Mouse (Mus musculus): ENCODE measurements around the gene Sdk2. TPM values are rescaled to one million over a fixed set of nuclear protein-coding genes. Genes with fewer than 3 reads are reported as not detected.

Gene Sdk2
- polyA plus RNA-seq, 1 experiment from 2014 or later = 3.0 TPM

DNA sequence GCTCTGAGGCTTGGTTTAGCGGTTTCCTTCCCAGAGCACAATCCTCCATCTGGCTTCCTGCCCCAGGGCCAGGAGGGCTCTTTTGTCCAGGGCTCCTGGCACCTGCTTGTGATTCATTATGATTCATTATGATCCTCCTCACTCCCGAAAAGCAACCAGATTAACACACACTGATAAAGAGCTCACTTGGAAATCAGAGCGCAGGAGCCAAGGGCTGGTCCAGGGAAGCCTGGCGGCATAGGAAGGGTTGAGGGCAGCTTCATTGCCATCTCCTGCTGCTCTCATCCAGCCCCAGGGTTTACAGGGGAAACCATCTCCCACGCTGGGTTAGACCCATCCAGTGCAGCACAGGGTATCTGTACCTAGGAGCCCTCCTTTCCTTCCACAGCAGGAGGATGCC lies 143.7 kb downstream of the Sdk2 start:
- ATAC-seq = peak; percentile 45; the same call in 1 of the 2 replicates
- Histone ChIP-seq H3K36me3 (ENCODE audit: control insufficient read depth, insufficient read depth, low read length) (no peaks in the 10 kb centered on the region), H3K9me3 (replicated peaks; ENCODE audit: control insufficient read depth, low read length, poor library complexity, severe bottlenecking) (no peaks in the 10 kb centered on the region), H3K27ac (ENCODE audit: low read length) (no peak overlapping the region), H3K4me3 (ENCODE audit: low read depth, low read length) (no peak overlapping the region), H3K4me2 (ENCODE audit: low read length) (no peak overlapping the region), H3K4me1 (ENCODE audit: control insufficient read depth, insufficient read depth, low read length) (peaks cover 7% of the 10 kb centered on the region; the same call in 1 of the 2 replicates), H3K9ac (ENCODE audit: low read depth, low read length) (no peak overlapping the region), H3K27me3 (ENCODE audit: control insufficient read depth, insufficient read depth, low read depth, low read length) (no peaks in the 10 kb centered on the region)
- WGBS = 15% methylated on average over 5 of the region's 5 CpGs

DNA sequence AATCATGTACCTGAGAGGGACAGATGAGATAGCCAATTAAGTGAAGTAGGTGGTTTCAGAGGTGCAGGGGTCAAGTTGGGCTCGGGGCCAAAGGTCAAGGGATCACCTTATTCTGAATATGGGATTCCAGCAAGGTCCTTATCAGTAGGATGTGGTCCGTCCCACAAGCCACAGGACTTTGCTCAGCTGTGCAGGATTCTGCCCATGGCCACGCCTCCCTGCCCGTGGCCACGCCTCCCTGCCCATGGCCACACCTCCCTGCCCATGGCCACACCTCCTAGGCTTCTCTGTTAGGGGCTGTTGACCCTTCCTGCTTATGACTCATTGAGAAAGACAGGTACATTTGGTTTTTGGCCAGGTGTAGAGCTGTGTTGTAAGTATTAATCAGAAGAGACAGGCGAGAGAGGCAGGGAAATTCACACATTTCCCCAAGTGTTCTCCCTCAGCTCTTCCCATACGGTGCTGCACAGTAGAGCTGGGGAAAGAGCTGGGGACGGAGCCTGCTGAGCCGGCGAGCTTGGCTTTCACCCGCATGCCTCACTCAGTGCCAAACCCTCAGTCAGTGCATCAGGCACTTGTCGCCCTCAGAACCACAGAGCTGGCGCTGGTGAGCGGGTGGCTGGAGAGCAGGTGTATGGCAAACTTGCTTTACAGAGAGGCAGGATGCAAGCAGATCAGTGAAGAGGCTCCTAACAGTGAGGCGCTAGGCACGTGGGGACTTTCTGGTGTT lies 163.6 kb downstream of the Sdk2 start:
- no peak for ATAC-seq
- 83% methylated on average over 16 of the region's 16 CpGs for WGBS

DNA sequence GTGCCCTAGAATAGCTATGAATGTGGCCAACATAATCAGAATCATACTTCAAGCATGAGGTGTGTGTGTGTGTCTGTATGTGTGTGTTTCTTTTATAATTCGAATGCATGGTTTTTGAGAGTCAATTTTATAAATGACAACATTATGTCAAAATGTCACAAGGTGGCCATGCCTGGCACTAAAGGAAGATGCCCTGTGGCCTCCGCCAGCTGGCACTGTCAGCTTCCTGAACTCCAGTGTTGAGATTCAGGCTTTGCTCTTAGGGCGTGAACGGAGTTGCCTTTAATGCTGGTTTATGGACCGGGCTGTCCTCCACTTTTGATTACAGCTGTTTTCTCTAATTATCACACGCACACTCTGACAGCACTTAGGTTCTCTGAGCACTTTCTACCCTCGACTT lies 164.9 kb downstream of the Sdk2 start:
- Histone ChIP-seq H3K9me3 (replicated peaks; ENCODE audit: control insufficient read depth, low read length, poor library complexity, severe bottlenecking) (no peaks in the 10 kb centered on the region), H3K4me3 (ENCODE audit: low read depth, low read length) (no peak overlapping the region), H3K27me3 (ENCODE audit: control insufficient read depth, insufficient read depth, low read depth, low read length) (no peaks in the 10 kb centered on the region), H3K36me3 (ENCODE audit: control insufficient read depth, insufficient read depth, low read length) (no peaks in the 10 kb centered on the region), H3K4me2 (ENCODE audit: low read length) (no peak overlapping the region), H3K27ac (ENCODE audit: low read length) (no peak overlapping the region), H3K9ac (ENCODE audit: low read depth, low read length) (no peak overlapping the region), H3K4me1 (ENCODE audit: control insufficient read depth, insufficient read depth, low read length) (no peaks in the 10 kb centered on the region)
- WGBS = 87% methylated on average over 7 of the region's 7 CpGs
- no peak for ATAC-seq

More for the DNA sequence above, 163.6 kb downstream of the Sdk2 start:
- Histone ChIP-seq H3K27ac (ENCODE audit: low read length) (no peak overlapping the region), H3K9me3 (replicated peaks; ENCODE audit: control insufficient read depth, low read length, poor library complexity, severe bottlenecking) (no peaks in the 10 kb centered on the region), H3K4me1 (ENCODE audit: control insufficient read depth, insufficient read depth, low read length) (no peaks in the 10 kb centered on the region), H3K9ac (ENCODE audit: low read depth, low read length) (no peak overlapping the region), H3K4me3 (ENCODE audit: low read depth, low read length) (no peak overlapping the region), H3K4me2 (ENCODE audit: low read length) (no peak overlapping the region), H3K36me3 (ENCODE audit: control insufficient read depth, insufficient read depth, low read length) (no peaks in the 10 kb centered on the region), H3K27me3 (ENCODE audit: control insufficient read depth, insufficient read depth, low read depth, low read length) (0 out of 2 replicates have a peak, but pooled peaks cover 3% of the 10 kb centered on the region)

DNA sequence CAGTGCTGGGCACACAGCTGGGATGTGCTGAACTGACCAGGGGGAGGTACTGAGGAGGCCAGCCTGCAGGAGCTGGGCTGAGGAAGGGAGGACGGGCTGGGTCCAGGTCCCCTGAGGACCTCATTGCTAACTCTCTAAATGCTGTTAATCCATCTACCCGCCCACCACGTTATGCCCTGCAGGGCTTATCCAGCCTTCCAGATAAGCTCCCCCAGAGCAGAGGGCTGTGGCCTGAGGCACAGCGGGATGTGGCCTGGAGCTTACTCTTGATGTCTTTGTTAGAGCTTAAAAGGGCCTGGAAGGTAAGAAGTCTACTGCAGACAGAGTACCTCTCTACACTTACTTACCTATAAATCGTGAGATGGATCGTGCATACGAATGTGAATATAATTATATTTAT lies 168.2 kb downstream of the Sdk2 start:
- Histone ChIP-seq H3K4me3 (ENCODE audit: low read depth, low read length) (no peak overlapping the region), H3K4me2 (ENCODE audit: low read length) (no peak overlapping the region), H3K36me3 (ENCODE audit: control insufficient read depth, insufficient read depth, low read length) (no peaks in the 10 kb centered on the region), H3K27ac (ENCODE audit: low read length) (no peak overlapping the region), H3K9me3 (replicated peaks; ENCODE audit: control insufficient read depth, low read length, poor library complexity, severe bottlenecking) (no peaks in the 10 kb centered on the region), H3K27me3 (ENCODE audit: control insufficient read depth, insufficient read depth, low read depth, low read length) (no peaks in the 10 kb centered on the region), H3K9ac (ENCODE audit: low read depth, low read length) (no peak overlapping the region), H3K4me1 (ENCODE audit: control insufficient read depth, insufficient read depth, low read length) (no peaks in the 10 kb centered on the region)
- WGBS = 24% methylated on average over 7 of the region's 7 CpGs
- 0 out of 2 replicates have a peak, but pooled peaks have one; percentile 21 for ATAC-seq

DNA sequence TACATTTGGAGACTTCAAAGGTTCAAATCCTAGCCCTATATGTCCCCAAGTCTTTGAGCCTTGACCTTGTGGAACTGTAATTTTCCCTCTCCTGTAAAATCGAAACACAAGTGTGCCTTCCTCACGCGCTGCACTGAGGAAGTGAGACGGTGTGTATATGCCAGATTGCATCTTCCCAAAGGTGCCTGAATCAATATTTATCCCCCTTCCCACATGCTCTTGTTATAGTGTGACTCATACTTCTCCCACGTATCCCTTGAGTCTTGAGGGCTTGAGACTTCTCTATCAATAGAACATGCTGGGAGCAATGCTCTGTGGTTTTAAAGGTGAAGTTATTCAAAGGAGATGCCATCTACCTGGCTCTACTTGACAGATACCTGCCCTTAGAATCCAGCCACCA lies 170.8 kb downstream of the Sdk2 start:
- no peaks in the 10 kb centered on the region for H3K9me3 ChIP-seq (replicated peaks; ENCODE audit: control insufficient read depth, low read length, poor library complexity, severe bottlenecking)
- H3K4me2 ChIP-seq (ENCODE audit: low read length) = no peak overlapping the region
- no peak overlapping the region for H3K9ac ChIP-seq (ENCODE audit: low read depth, low read length)
- H3K4me1 ChIP-seq (ENCODE audit: control insufficient read depth, insufficient read depth, low read length) = peaks cover 4% of the 10 kb centered on the region; the same call in 1 of the 2 replicates
- 93% methylated on average over 5 of the region's 5 CpGs for WGBS
- no peaks in the 10 kb centered on the region for H3K36me3 ChIP-seq (ENCODE audit: control insufficient read depth, insufficient read depth, low read length)
- ATAC-seq = no peak
- H3K27me3 ChIP-seq (ENCODE audit: control insufficient read depth, insufficient read depth, low read depth, low read length) = no peaks in the 10 kb centered on the region
- H3K4me3 ChIP-seq (ENCODE audit: low read depth, low read length) = no peak overlapping the region
- no peak overlapping the region for H3K27ac ChIP-seq (ENCODE audit: low read length)

DNA sequence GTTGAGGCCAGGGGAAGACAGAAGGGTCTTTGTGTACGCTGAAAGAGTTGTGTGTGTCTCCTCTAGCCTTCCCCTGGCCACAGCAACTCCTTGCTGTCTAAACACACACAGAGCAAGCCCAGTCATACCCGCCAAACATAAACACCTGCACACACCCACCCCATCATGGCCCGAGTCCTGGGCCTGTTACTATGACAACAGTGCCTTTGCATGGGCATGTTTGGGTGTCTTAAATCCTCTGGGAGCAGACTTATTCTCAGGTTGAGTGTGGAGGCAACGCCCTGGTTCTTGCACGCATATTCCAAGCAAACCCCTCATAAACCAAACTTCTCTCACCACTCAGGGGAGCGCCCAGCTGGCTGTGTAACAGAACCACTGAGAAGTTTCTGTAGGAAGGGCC lies 173.9 kb downstream of the Sdk2 start:
- H3K4me1 ChIP-seq (ENCODE audit: control insufficient read depth, insufficient read depth, low read length) = peaks cover 4% of the 10 kb centered on the region; the same call in 1 of the 2 replicates
- H3K27ac ChIP-seq (ENCODE audit: low read length) = no peak overlapping the region
- no peaks in the 10 kb centered on the region for H3K9me3 ChIP-seq (replicated peaks; ENCODE audit: control insufficient read depth, low read length, poor library complexity, severe bottlenecking)
- H3K4me3 ChIP-seq (ENCODE audit: low read depth, low read length) = no peak overlapping the region
- H3K27me3 ChIP-seq (ENCODE audit: control insufficient read depth, insufficient read depth, low read depth, low read length) = no peaks in the 10 kb centered on the region
- WGBS = 67% methylated on average over 6 of the region's 6 CpGs
- ATAC-seq = 0 out of 2 replicates have a peak, but pooled peaks have one; percentile 17
- no peak overlapping the region for H3K9ac ChIP-seq (ENCODE audit: low read depth, low read length)
- no peaks in the 10 kb centered on the region for H3K36me3 ChIP-seq (ENCODE audit: control insufficient read depth, insufficient read depth, low read length)
- no peak overlapping the region for H3K4me2 ChIP-seq (ENCODE audit: low read length)

DNA sequence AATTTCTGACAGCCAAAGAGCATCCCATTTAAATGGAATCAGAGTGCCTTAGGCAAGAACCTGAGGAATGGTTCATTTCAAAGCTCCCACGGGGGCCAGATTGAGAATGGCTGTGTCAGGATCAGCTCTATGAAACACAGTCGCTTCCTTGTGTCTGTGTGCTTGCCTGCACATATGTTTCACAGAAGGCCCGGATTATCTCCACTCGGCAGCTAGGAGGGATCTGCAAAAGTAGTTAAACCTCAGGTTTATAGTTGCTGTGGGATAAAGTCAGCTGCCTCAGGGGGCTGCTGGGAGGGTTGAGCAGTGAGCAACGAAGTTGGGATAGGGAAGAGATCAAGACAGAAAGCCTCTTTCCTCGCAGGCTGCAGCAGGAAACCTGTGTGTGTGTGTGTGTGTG lies 174.8 kb downstream of the Sdk2 start:
- H3K36me3 ChIP-seq (ENCODE audit: control insufficient read depth, insufficient read depth, low read length) = no peaks in the 10 kb centered on the region
- H3K4me2 ChIP-seq (ENCODE audit: low read length) = no peak overlapping the region
- peaks cover 4% of the 10 kb centered on the region; the same call in 1 of the 2 replicates for H3K4me1 ChIP-seq (ENCODE audit: control insufficient read depth, insufficient read depth, low read length)
- no peaks in the 10 kb centered on the region for H3K9me3 ChIP-seq (replicated peaks; ENCODE audit: control insufficient read depth, low read length, poor library complexity, severe bottlenecking)
- H3K27me3 ChIP-seq (ENCODE audit: control insufficient read depth, insufficient read depth, low read depth, low read length) = no peaks in the 10 kb centered on the region
- no peak for ATAC-seq
- 40% methylated on average over 6 of the region's 6 CpGs for WGBS
- no peak overlapping the region for H3K4me3 ChIP-seq (ENCODE audit: low read depth, low read length)
- no peak overlapping the region for H3K9ac ChIP-seq (ENCODE audit: low read depth, low read length)
- no peak overlapping the region for H3K27ac ChIP-seq (ENCODE audit: low read length)

DNA sequence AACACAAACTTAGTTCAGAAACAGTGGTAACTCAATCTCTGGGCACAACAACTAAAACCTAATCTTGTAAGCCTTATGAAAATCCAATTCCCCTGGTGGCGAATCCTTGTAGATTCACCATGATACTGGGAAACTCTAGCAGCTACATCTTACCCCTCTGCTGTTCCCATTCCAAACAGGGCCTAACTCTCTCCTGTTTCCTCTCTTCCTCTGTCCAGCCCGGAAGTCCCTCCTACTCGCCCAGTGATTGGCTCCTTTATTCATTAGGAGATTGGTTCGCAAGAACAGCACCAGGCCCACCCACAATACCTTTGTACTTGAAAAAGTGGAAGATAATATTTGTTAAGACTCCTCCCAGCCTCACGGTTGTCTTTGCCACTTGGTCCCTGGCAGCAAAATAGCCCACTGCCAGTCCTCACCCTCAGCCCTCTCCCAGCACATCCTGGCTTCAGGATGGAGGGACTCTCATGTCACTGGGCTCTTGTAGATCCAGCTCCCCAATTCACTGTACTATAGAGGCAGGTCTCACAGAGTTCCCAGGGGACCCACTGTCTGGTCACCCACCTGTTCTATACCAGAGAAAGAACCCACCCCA lies 178.6 kb downstream of the Sdk2 start:
- ATAC-seq = no peak
- no peaks in the 10 kb centered on the region for H3K36me3 ChIP-seq (ENCODE audit: control insufficient read depth, insufficient read depth, low read length)
- H3K4me3 ChIP-seq (ENCODE audit: low read depth, low read length) = no peak overlapping the region
- peaks cover 4% of the 10 kb centered on the region; the same call in 1 of the 2 replicates for H3K4me1 ChIP-seq (ENCODE audit: control insufficient read depth, insufficient read depth, low read length)
- H3K27me3 ChIP-seq (ENCODE audit: control insufficient read depth, insufficient read depth, low read depth, low read length) = no peaks in the 10 kb centered on the region
- no peak overlapping the region for H3K27ac ChIP-seq (ENCODE audit: low read length)
- no peak overlapping the region for H3K4me2 ChIP-seq (ENCODE audit: low read length)
- WGBS = 89% methylated on average over 5 of the region's 5 CpGs
- H3K9me3 ChIP-seq (replicated peaks; ENCODE audit: control insufficient read depth, low read length, poor library complexity, severe bottlenecking) = no peaks in the 10 kb centered on the region
- no peak overlapping the region for H3K9ac ChIP-seq (ENCODE audit: low read depth, low read length)

DNA sequence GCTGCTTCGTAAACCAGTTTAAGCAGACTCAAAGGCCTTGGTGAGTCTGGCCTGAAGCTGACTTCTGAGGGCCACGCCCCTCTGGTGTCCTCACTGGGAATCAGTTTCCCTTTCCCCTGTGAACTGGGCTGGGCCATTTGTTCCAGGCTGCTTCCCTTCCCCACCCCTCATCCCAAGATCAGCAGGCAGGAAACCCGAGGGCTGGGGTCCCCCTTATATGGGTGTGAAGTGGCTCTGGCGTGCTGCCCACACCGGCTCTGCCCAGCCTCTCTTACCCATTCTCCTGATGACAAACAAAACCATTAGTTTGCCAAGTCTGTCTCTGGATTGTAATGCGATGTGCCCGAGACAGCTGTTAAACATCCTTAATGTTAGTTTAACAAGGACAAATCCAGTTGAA lies 180.5 kb downstream of the Sdk2 start:
- no peaks in the 10 kb centered on the region for H3K4me1 ChIP-seq (ENCODE audit: control insufficient read depth, insufficient read depth, low read length)
- no peak overlapping the region for H3K4me3 ChIP-seq (ENCODE audit: low read depth, low read length)
- H3K4me2 ChIP-seq (ENCODE audit: low read length) = no peak overlapping the region
- ATAC-seq = no peak
- 79% methylated on average over 7 of the region's 7 CpGs for WGBS
- H3K27me3 ChIP-seq (ENCODE audit: control insufficient read depth, insufficient read depth, low read depth, low read length) = no peaks in the 10 kb centered on the region
- H3K27ac ChIP-seq (ENCODE audit: low read length) = no peak overlapping the region
- H3K36me3 ChIP-seq (ENCODE audit: control insufficient read depth, insufficient read depth, low read length) = no peaks in the 10 kb centered on the region
- H3K9me3 ChIP-seq (replicated peaks; ENCODE audit: control insufficient read depth, low read length, poor library complexity, severe bottlenecking) = no peaks in the 10 kb centered on the region
- H3K9ac ChIP-seq (ENCODE audit: low read depth, low read length) = no peak overlapping the region

Data from midbrain, embryonic 16.5 days (tissue).